Mouse (Mus musculus) frontal cortex, postnatal 10 days (tissue): ENCODE results near the gene Ap4b1.
A peak's percentile ranks its signal among the peaks of the same experiment; 100 is the strongest.
"Not testable (repeated sequence)": the region's sequence is repeated elsewhere in the genome, so short reads cannot be mapped to it uniquely, and the experiment has no call there.

Experiments
- DNase-seq, 2 experiments: peaks; one replicate each; pipeline ENCODE4 v3.0.0; 2022; ENCODE audit warnings: low spot score in 2 of 2, mixed read lengths in 1 of 2

The Ap4b1 gene

GRCm38 (mm10) chr3:103799507-103799906 is 9.8 kb upstream of the Ap4b1 start:
- no peak for DNase-seq

DNA sequence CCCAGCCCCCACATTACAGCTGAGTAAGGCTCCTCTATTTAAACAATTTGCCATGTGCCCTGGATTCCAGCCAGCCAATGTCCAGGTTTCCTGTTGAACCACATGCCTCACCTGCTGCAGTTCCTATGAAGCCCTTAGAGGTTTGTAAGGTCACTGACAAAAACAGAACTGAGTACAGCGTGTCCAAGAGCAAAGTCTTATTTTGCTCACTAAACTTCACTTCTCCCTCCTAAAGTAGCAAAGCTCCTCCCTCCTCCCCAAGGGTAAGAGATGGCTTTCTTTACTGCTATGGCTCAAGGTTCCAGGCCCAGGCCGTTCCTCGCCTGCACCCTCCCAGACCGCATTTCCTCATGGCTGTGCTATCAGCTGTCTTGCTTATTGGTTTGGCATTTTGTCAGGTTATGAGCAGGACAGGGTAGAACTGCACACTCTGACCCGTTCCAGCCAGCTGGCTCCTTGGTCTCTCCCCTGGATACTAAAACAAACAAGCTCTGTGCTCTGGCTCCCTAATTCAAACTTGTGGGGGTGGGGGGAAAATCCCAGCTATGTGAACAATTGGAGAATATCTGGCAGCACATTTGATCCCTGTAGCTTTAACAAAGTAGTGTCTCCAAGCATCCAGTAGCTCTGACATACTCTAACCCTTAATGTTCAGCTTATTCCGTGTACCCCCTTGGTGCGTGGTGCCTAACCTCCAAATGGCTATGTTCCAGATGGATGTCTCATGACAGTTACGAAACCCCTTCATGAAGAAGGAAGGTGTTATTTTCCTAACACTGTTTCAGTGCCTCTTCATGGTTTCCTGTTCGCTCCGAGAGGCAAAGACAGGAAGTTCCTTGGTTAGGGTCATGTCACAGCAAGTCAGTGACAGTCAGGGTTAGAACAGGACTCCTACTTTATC is 7.4 kb upstream of the Ap4b1 start:
- peak; percentile 17 to 76 for DNase-seq

GRCm38 (mm10) chr3:103802861-103803260 is 6.5 kb upstream of the Ap4b1 start:
- DNase-seq = no peak

GRCm38 (mm10) chr3:103805671-103806070 is 3.6 kb upstream of the Ap4b1 start:
- no peak for DNase-seq

- no peak for DNase-seq
These were observed 455 bp downstream of the Ap4b1 start for GRCm38 (mm10) chr3:103809799-103810150.

- no peak for DNase-seq
These were observed 1.6 kb downstream of the Ap4b1 start for GRCm38 (mm10) chr3:103810967-103811366.

DNA sequence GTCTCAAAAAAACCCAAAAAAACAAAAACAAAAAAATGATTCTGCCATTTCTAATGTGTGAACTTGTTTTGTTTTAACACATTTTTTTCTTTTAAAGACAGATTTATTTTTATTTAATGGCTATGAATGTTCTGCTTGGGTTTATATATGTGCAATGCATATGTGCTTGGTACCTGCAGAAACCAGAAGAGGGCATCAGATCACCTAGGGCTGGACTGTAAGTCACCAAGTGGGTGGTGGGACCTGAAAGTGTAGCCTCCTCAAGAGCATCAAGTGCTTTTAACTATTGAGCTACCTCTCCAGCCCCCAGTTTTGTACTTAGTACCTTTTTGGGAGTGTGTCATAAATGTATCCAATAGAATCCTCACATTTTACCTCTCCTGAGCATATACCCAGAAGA is 18.2 kb downstream of the Ap4b1 start:
- no peak for DNase-seq

DNA sequence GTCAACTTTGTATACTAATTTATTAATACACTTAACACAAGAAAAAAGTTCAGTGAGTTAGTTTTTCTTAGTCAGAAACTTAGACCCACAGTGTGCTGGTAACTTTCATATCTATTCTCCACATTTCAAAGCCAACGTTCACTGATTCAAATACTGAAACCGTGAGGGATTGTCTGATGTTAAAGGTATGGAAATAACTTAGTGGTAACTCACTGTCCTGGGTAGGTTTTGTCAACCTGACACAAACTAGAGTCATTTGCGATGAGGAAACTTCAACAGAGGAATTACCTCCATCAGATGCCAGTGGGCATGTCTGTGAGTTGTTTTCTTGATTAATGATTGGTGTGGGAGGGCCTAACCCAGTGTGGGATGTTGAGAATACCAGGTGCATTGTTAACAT is 19.7 kb downstream of the Ap4b1 start:
- no peak for DNase-seq

DNA sequence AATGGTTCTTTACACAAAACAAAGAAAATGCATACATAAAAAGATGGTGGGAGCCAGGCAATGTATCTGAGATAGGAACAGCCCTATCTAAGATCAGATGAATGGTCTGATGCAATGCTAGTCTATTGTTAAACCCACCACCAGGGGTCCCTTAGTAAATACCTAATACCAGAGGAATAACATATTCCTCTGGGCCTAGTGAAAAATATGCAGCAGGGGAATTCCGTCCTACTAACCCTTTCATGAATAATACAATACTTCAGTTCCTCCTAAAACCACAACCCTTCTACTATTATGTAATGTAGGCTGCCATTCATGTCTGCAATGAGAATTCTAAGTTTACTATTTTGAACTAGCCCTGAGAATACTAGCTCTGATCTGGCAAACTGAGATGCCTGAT is 21.4 kb downstream of the Ap4b1 start:
- DNase-seq = not testable (repeated sequence)

- no peak for DNase-seq
These were observed 21.8 kb downstream of the Ap4b1 start for GRCm38 (mm10) chr3:103831146-103831545.

- DNase-seq = no peak
These were observed 23.1 kb downstream of the Ap4b1 start, which contains the start of gene Bcl2l15 for GRCm38 (mm10) chr3:103832426-103832825. Gene Bcl2l15, plus strand, starts transcription at chr3:103832601.

GRCm38 (mm10) chr3:103834001-103834400 is 24.7 kb downstream of the Ap4b1 start:
- no peak for DNase-seq

- DNase-seq = no peak
These were observed 26.1 kb downstream of the Ap4b1 start for GRCm38 (mm10) chr3:103835272-103835950.

GRCm38 (mm10) chr3:103835951-103836310 is 26.6 kb downstream of the Ap4b1 start:
- DNase-seq = no peak

- DNase-seq = no peak
These were observed 27.1 kb downstream of the Ap4b1 start for GRCm38 (mm10) chr3:103836453-103836852.

DNA sequence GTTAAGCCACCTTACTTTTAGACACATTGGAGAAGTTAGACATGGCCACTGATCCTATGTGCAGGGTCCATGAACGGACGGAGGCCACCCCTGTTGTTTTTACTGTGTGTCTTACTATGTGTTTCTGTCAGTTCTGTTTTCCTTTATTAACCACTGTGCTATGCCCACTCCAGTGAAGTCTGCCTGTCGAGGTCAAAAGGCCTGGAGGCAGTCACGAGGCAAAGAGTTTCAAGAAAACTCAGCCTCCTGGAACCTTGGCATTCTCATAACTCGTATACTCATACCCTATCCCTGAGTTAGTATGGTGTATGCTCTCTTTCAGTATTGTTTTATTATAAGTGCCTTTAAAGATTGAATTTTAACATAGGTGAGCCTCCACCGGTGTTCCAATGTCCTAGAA is 30.4 kb downstream of the Ap4b1 start:
- no peak for DNase-seq

DNA sequence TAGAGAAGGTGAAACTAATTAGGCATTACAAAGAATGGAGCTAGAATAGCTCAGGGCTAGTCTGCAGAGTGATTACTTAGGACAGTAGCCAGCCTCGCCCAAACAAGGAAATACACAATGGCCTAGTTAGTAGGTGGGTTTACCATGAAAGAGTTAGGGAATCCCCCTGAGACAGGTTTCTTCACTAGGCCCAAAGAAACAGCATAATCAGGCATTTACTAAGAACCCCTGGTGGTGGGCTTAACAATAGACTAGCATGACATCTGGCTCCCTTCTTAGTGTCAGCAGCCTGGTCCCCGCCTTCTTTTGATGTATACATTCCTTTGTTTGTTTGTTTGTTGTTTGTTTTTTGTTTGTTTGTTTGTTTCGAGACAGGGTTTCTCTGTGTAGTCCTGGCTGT is 30.9 kb downstream of the Ap4b1 start:
- not testable (repeated sequence) for DNase-seq

GRCm38 (mm10) chr3:103840946-103841345 is 31.6 kb downstream of the Ap4b1 start:
- DNase-seq = not testable (repeated sequence)

GRCm38 (mm10) chr3:103850644-103851363 is 41.5 kb downstream of the Ap4b1 start:
- no peak for DNase-seq

GRCm38 (mm10) chr3:103851481-103851880 is 42.2 kb downstream of the Ap4b1 start:
- DNase-seq = no peak

- DNase-seq = no peak
These were observed 42.6 kb downstream of the Ap4b1 start for GRCm38 (mm10) chr3:103851882-103852281.

DNA sequence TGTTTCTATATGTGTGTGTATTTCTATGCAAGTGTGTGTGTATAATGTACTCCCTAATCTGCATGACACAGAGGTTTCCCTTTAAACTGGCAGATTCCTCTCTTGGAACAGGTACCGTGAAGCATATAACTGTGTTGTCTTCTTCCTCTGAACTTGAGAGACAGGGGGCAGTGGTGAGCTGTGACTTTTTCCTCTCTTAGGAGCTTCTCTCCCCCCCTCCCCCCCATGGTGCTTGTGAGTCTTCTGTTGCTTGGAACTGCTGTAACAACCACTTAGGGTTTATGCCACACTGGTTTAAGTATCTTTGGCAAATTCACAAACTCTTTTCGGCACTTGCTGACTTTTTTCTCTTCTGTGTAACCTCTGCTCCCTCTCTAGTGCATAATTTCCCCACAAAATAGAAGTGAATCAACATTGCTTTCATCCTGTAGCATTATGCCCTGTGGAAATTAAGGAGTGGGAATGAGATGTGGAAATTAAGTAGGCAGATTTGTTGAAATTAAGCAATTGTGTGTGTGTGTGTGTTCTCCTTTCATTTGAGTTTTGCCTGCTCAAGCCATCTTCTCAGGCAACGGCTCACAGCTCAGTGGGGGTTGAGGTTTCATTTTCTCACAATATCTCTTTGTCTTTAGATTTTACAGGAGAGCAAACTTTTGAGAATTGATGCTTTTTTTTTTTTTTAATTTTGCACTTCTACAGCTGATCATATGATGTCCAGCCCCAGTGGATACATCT is 43.4 kb downstream of the Ap4b1 start:
- peak in 1 of 2 experiments; percentile 31 for DNase-seq
